Mouse (Mus musculus) midbrain, postnatal 0 days (tissue): ENCODE measurements around the gene Vrk1. TPM values are rescaled to one million over a fixed set of nuclear protein-coding genes. Genes with fewer than 3 reads are reported as not detected.

Source experiments
- ATAC-seq: fragments of 200-750 bp; cut with Nextera tagmentation; 2 replicates; pipeline ENCODE4 v1.8.0; 2017; ENCODE audit warnings: moderate number of reproducible peaks, mild to moderate bottlenecking, moderate TSS enrichment, moderate library complexity; ENCODE audit not compliant: low FRiP score
- DNase-seq: peaks from one replicate; pipeline ENCODE4 v3.0.0-alpha.2; 2015; ENCODE audit warnings: low spot score
- H3K27ac ChIP-seq: fragments of 300-500 bp; sonication (generic); 2 replicates; pipeline ENCODE4 v1.5.1; 2014; ENCODE audit warnings: low read depth, mild to moderate bottlenecking, low read length, mixed read lengths
- H3K27me3 ChIP-seq: fragments of 300-500 bp; sonication (generic); 2 replicates; pipeline ENCODE4 v1.6.1; 2014; ENCODE audit warnings: low read length, control low read depth, mixed read lengths; ENCODE audit not compliant: insufficient read depth
- H3K36me3 ChIP-seq: fragments of 300-500 bp; sonication (generic); 2 replicates; pipeline ENCODE4 v1.6.1; 2014; ENCODE audit warnings: low read length, control low read depth, mixed read lengths; ENCODE audit not compliant: insufficient read depth
- H3K4me1 ChIP-seq: fragments of 300-500 bp; sonication (generic); 2 replicates; pipeline ENCODE4 v1.6.1; 2014; ENCODE audit warnings: mild to moderate bottlenecking, control low read depth, antibody characterized with exemption, low read length, mixed read lengths; ENCODE audit not compliant: insufficient read depth
- H3K4me2 ChIP-seq: fragments of 300-500 bp; sonication (generic); 2 replicates; pipeline ENCODE4 v1.6.1; 2014; ENCODE audit warnings: low read depth, mild to moderate bottlenecking, low read length, mixed read lengths; ENCODE audit not compliant: poor library complexity, severe bottlenecking
- H3K4me3 ChIP-seq: fragments of 300-500 bp; sonication (generic); 2 replicates; pipeline ENCODE4 v1.5.1; 2014; ENCODE audit warnings: low read depth, mild to moderate bottlenecking, low read length, moderate library complexity
- H3K9ac ChIP-seq: fragments of 300-500 bp; sonication (generic); replicated peaks from 2 replicates; pipeline ENCODE4 v1.6.1; 2014; ENCODE audit warnings: mild to moderate bottlenecking, low read length, moderate library complexity, mixed read lengths; ENCODE audit not compliant: poor library complexity, severe bottlenecking
- H3K9me3 ChIP-seq: fragments of 300-500 bp; sonication (generic); 2 replicates; pipeline ENCODE4 v1.6.1; 2016; ENCODE audit warnings: low read length, control low read depth
- CTCF ChIP-seq: IDR thresholded peaks from 2 replicates; pipeline ENCODE4 v1.5.1; 2016; ENCODE audit warnings: antibody characterized with exemption, mild to moderate bottlenecking
- WGBS: fragments of 180-500 bp; shearing (Covaris S2); extraction: QIAGEN DNeasy Blood & Tissue Kit; methylation state at CpG from one replicate; pipeline ENCODE4 v1.1.7; 2014; 5-methylcytosine and 5-hydroxymethylcytosine counted together
- polyA plus RNA-seq: library from polyadenylated mRNA; unstranded; fragments of >200 nt; fragmentation: Nextera tagmentation; extraction: Ambion mirVana; gene quantifications from 2 replicates; pipeline ENCODE4 v1.2.1, GENCODE M21; 2015
- total RNA-seq: library from RNA; depleted of rRNA; stranded (reverse); fragments of >200 nt; gene quantifications from 2 replicates; pipeline ENCODE4 v1.2.3, GENCODE M21; 2014

Vrk1 gene
- total and polyA plus RNA-seq, 2 experiments from 2014 or later = 9.4 to 30.3 TPM

- Histone ChIP-seq H3K4me2 (no peak overlapping the region), H3K9me3 (no peaks in the 10 kb centered on the region), H3K9ac (no peak overlapping the region), H3K4me3 (no peak overlapping the region), H3K27me3 (no peaks in the 10 kb centered on the region), H3K36me3 (0 out of 2 replicates have a peak, but pooled peaks cover 5% of the 10 kb centered on the region), H3K4me1 (no peaks in the 10 kb centered on the region), H3K27ac (no peak overlapping the region)
- no peak for DNase-seq
- TF ChIP-seq CTCF = no peak
- 53% methylated on average over 9 of the region's 9 CpGs for WGBS
- ATAC-seq = no peak
These were observed 36.2 kb downstream of the Vrk1 start for GRCm38 (mm10) chr12:106046143-106046795.

- H3K36me3 ChIP-seq = 0 out of 2 replicates have a peak, but pooled peaks cover 2% of the 10 kb centered on the region
- DNase-seq = no peak
- H3K4me3 ChIP-seq = no peak overlapping the region
- H3K9me3 ChIP-seq = no peaks in the 10 kb centered on the region
- no peak overlapping the region for H3K9ac ChIP-seq
- H3K4me1 ChIP-seq = no peaks in the 10 kb centered on the region
- H3K27ac ChIP-seq = no peak overlapping the region
- H3K4me2 ChIP-seq = no peak overlapping the region
- WGBS = 88% methylated on average over 7 of the region's 7 CpGs
- no peak for TF ChIP-seq CTCF
- ATAC-seq = no peak
- H3K27me3 ChIP-seq = no peaks in the 10 kb centered on the region
These were observed 42.2 kb downstream of the Vrk1 start for GRCm38 (mm10) chr12:106052271-106052670.

- WGBS = 39% methylated on average over 6 of the region's 6 CpGs
- Histone ChIP-seq H3K4me2 (no peak overlapping the region), H3K27ac (no peak overlapping the region), H3K4me1 (no peaks in the 10 kb centered on the region), H3K9ac (no peak overlapping the region), H3K36me3 (no peaks in the 10 kb centered on the region), H3K4me3 (no peak overlapping the region), H3K27me3 (no peaks in the 10 kb centered on the region), H3K9me3 (no peaks in the 10 kb centered on the region)
- peak; percentile 86 for DNase-seq
- ATAC-seq = 0 out of 2 replicates have a peak, but pooled peaks have one; percentile 56
- TF ChIP-seq CTCF = peak; percentile 98
These were observed 45.8 kb downstream of the Vrk1 start for GRCm38 (mm10) chr12:106055799-106056198.

GRCm38 (mm10) chr12:106059873-106060573 is 50.0 kb downstream of the Vrk1 start:
- Histone ChIP-seq H3K4me1 (no peaks in the 10 kb centered on the region), H3K9ac (no peak overlapping the region), H3K4me3 (no peak overlapping the region), H3K27ac (no peak overlapping the region), H3K27me3 (no peaks in the 10 kb centered on the region), H3K36me3 (no peaks in the 10 kb centered on the region), H3K4me2 (no peak overlapping the region), H3K9me3 (no peaks in the 10 kb centered on the region)
- 71% methylated on average over 12 of the region's 12 CpGs for WGBS
- DNase-seq (peak; percentile 8), ATAC-seq (no peak)
- no peak for TF ChIP-seq CTCF

- Histone ChIP-seq H3K9me3 (no peaks in the 10 kb centered on the region), H3K4me3 (no peak overlapping the region), H3K4me1 (no peaks in the 10 kb centered on the region), H3K9ac (no peak overlapping the region), H3K4me2 (no peak overlapping the region), H3K27ac (no peak overlapping the region), H3K36me3 (no peaks in the 10 kb centered on the region), H3K27me3 (no peaks in the 10 kb centered on the region)
- TF ChIP-seq CTCF = no peak
- DNase-seq (no peak), ATAC-seq (no peak)
- WGBS = 73% methylated on average over 22 of the region's 22 CpGs
These were observed 60.6 kb downstream of the Vrk1 start for GRCm38 (mm10) chr12:106070434-106071155.
